In the genomic region with DNA sequence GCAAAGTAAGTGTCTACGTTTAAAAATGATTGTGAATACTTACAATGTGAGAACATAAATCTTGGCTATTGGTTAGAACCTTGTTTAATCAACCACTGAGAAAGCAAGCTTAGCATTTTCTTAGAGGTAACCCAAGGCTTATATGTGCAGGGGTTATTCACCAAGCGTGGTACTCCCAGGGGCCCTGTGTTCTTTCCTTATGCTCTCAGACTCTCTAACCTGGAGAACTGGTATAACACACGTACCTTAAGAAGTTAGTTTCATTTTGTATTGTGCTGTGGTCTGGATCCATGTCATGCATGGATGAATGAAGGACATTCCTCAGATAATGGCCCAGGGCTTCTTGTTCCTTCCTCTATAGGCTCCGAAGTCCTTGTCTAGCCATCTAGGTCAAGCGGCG, we compare ENCODE assay signal across 25 mouse cellular contexts.
DNase-seq lines count a peak whose midpoint lies in the region; ATAC-seq and TF ChIP-seq lines count a peak whose summit lies in the region.
"Had no signal": no experiment of that assay in that cellular context is flagged by ENCODE, and none has a peak within 500 bp of the region (broad histone marks: within the 10 kb centered on the region; RNA-seq: fewer than 3 reads in every experiment).

No protein-coding gene starts in this region.

- no peak for TF ChIP-seq CTCF in kidney, postnatal 0 days (IDR thresholded peaks at IDR 0.05; ENCODE audit: low read depth)

- H3K27ac ChIP-seq in kidney, embryonic 15.5 days = peak overlapping the region; percentile 28; the same call in 1 of the 2 replicates
- no peak overlapping the region for H3K27ac ChIP-seq in kidney, postnatal 0 days
- H3K27ac ChIP-seq: embryonic facial prominence, embryonic 13.5 days; embryonic facial prominence, embryonic 15.5 days; forebrain, embryonic 10.5 days; forebrain, embryonic 12.5 days had no signal

- H3K4me1 ChIP-seq in kidney, embryonic 15.5 days = no peaks in the 10 kb centered on the region
- H3K4me1 ChIP-seq in kidney, postnatal 0 days (replicated peaks; ENCODE audit: insufficient read depth, low read length) = no peaks in the 10 kb centered on the region
- H3K4me1 ChIP-seq: embryonic facial prominence, embryonic 15.5 days; forebrain, embryonic 10.5 days; forebrain, embryonic 12.5 days had no signal

- DNase-seq in heart, adult 11 months = peak; percentile 30
- DNase-seq in heart, postnatal 4 days = no peak
- no peak for DNase-seq in kidney, postnatal 36 days
- DNase-seq in kidney, postnatal 0 days (ENCODE audit: low spot score) = no peak
- DNase-seq in kidney, postnatal 14 days = no peak
- DNase-seq: adrenal gland, adult 2 months; adrenal gland, postnatal 10 days; adrenal gland, postnatal 25 days; B cell, adult 2 months; cerebellum, adult 11 months; cerebellum, adult 18-20 months; cerebellum, adult 8-10 months; cerebellum, adult 9-11 months; cerebellum, postnatal 14 days; cerebellum, postnatal 36 days; embryo, embryonic 11 days had no signal

- WGBS in kidney, embryonic 15.5 days = 74% methylated on average over 6 of the region's 6 CpGs
- WGBS in kidney, postnatal 0 days = 66% methylated on average over 6 of the region's 6 CpGs

- 0 out of 2 replicates have a peak overlapping the region, but pooled peaks have one; percentile 3 for H3K4me2 ChIP-seq in kidney, embryonic 15.5 days
- H3K4me2 ChIP-seq in kidney, postnatal 0 days (ENCODE audit: low read length) = peak overlapping the region; percentile 26; the same call in 1 of the 2 replicates
- H3K4me2 ChIP-seq: embryonic facial prominence, embryonic 13.5 days; embryonic facial prominence, embryonic 15.5 days; forebrain, embryonic 12.5 days had no signal

- H3K9me3 ChIP-seq in kidney, embryonic 15.5 days (replicated peaks) = no peaks in the 10 kb centered on the region
- H3K9me3 ChIP-seq in kidney, postnatal 0 days (replicated peaks; ENCODE audit: low read length) = no peaks in the 10 kb centered on the region
- H3K9me3 ChIP-seq: embryonic facial prominence, embryonic 13.5 days; embryonic facial prominence, embryonic 15.5 days; forebrain, embryonic 10.5 days; forebrain, embryonic 12.5 days had no signal

- no peaks in the 10 kb centered on the region for H3K36me3 ChIP-seq in kidney, embryonic 15.5 days
- H3K36me3 ChIP-seq in kidney, postnatal 0 days (ENCODE audit: insufficient read depth, low read length) = no peaks in the 10 kb centered on the region
- H3K36me3 ChIP-seq: embryonic facial prominence, embryonic 13.5 days; embryonic facial prominence, embryonic 15.5 days; forebrain, embryonic 10.5 days; forebrain, embryonic 12.5 days had no signal

- H3K4me3 ChIP-seq in kidney, embryonic 15.5 days (replicated peaks) = no peak overlapping the region
- H3K4me3 ChIP-seq in kidney, postnatal 0 days (replicated peaks; ENCODE audit: low read depth, low read length) = no peak overlapping the region
- H3K4me3 ChIP-seq: embryonic facial prominence, embryonic 13.5 days; embryonic facial prominence, embryonic 15.5 days; erythroblast, embryonic 14.5 days; forebrain, embryonic 10.5 days; forebrain, embryonic 12.5 days had no signal

- peak; percentile 58 for ATAC-seq in kidney, embryonic 15.5 days (replicated peaks; ENCODE audit: low FRiP score)
- ATAC-seq in kidney, postnatal 0 days (replicated peaks; ENCODE audit: low FRiP score, low read depth) = no peak; the same call in 1 of the 2 replicates
- ATAC-seq: CD4-positive, CD25-positive, alpha-beta regulatory T cell, adult 4 months; forebrain, embryonic 14.5 days; forebrain, embryonic 16.5 days had no signal

- H3K9ac ChIP-seq in kidney, embryonic 15.5 days = no peak overlapping the region
- no peak overlapping the region for H3K9ac ChIP-seq in kidney, postnatal 0 days (ENCODE audit: low read depth, low read length)
- H3K9ac ChIP-seq: embryonic facial prominence, embryonic 13.5 days; embryonic facial prominence, embryonic 15.5 days; forebrain, embryonic 12.5 days had no signal

- H3K27me3 ChIP-seq in kidney, embryonic 15.5 days = no peaks in the 10 kb centered on the region
- no peaks in the 10 kb centered on the region for H3K27me3 ChIP-seq in kidney, postnatal 0 days (ENCODE audit: insufficient read depth, low read length)
- H3K27me3 ChIP-seq: embryonic facial prominence, embryonic 13.5 days; embryonic facial prominence, embryonic 15.5 days; forebrain, embryonic 12.5 days had no signal
